Mouse (Mus musculus) G1E (cell line): ENCODE results near the gene Cmtm1. TPM values are rescaled to one million over a fixed set of nuclear protein-coding genes. Genes with fewer than 3 reads are reported as not detected.
"Not testable (repeated sequence)": the region's sequence is repeated elsewhere in the genome, so short reads cannot be mapped to it uniquely, and the experiment has no call there.

Source experiments
- ATAC-seq: 2 replicates; pipeline ENCODE4 v1.8.0; 2016; ENCODE audit warnings: mild to moderate bottlenecking; ENCODE audit not compliant: insufficient number of reproducible peaks, poor library complexity, low FRiP score, severe bottlenecking; ENCODE audit errors: extremely low read depth
- DNase-seq: peaks from one replicate; pipeline ENCODE4 v3.0.0; 2012; ENCODE audit warnings: low spot score
- H3K27me3 ChIP-seq: 2 replicates; pipeline ENCODE4 v1.6.1; 2012; ENCODE audit warnings: mild to moderate bottlenecking, low read length, inconsistent platforms; ENCODE audit not compliant: insufficient read depth
- H3K36me3 ChIP-seq: replicated peaks from 2 replicates; pipeline ENCODE3; 2012; ENCODE audit warnings: mild to moderate bottlenecking, inconsistent platforms
- H3K4me1 ChIP-seq: 2 replicates; pipeline ENCODE4 v1.6.1; 2012; ENCODE audit warnings: low read depth, low read length, inconsistent platforms, mixed read lengths; ENCODE audit not compliant: insufficient read depth
- H3K4me3 ChIP-seq: 2 replicates; pipeline ENCODE4 v1.5.1; 2012; ENCODE audit warnings: low read depth, mild to moderate bottlenecking, inconsistent platforms, low read length, moderate library complexity, mixed read lengths
- H3K9me3 ChIP-seq: replicated peaks from 2 replicates; pipeline ENCODE4 v1.6.1; 2012; ENCODE audit warnings: inconsistent platforms
- CTCF ChIP-seq: IDR thresholded peaks from 2 replicates; pipeline ENCODE4 v1.5.1; 2012; ENCODE audit warnings: low read depth, low read length, inconsistent platforms, mixed read lengths
- GATA1 ChIP-seq: IDR thresholded peaks from 2 replicates; pipeline ENCODE4 v1.6.1; 2012; ENCODE audit warnings: borderline replicate concordance, low read length, inconsistent platforms, mixed read lengths
- GATA2 ChIP-seq: IDR thresholded peaks from 2 replicates; pipeline ENCODE4 v1.6.1; 2012; ENCODE audit warnings: low read depth, low read length, inconsistent platforms, borderline replicate concordance
- POLR2AphosphoS5 ChIP-seq: IDR thresholded peaks from 2 replicates; pipeline ENCODE4 v1.6.1; 2012; ENCODE audit warnings: low read depth, low read length, inconsistent platforms; ENCODE audit not compliant: insufficient replicate concordance
- TAL1 ChIP-seq: conservative IDR thresholded peaks from 2 replicates; pipeline ENCODE4 v1.6.1; 2012; ENCODE audit warnings: low read depth, low read length, inconsistent platforms, mixed read lengths
- polyA plus RNA-seq: library from polyadenylated mRNA; stranded (reverse); fragments of >175 nt; gene quantifications from 2 replicates; pipeline ENCODE4 v1.2.3, GENCODE M21; 2012
- total RNA-seq, 2 experiments: library from RNA; stranded (forward) in 1 of 2; stranded (reverse) in 1 of 2; fragments of 200-1000 nt in 1 of 2; fragments of >200 nt in 1 of 2; fragmentation: Nextera tagmentation in 1 of 2; gene quantifications; 2 replicates each; pipeline ENCODE4 v1.2.3; 2014 to 2017

The Cmtm1 gene
- total and polyA plus RNA-seq, 3 experiments: 0.33 TPM; not detected in 2

DNA sequence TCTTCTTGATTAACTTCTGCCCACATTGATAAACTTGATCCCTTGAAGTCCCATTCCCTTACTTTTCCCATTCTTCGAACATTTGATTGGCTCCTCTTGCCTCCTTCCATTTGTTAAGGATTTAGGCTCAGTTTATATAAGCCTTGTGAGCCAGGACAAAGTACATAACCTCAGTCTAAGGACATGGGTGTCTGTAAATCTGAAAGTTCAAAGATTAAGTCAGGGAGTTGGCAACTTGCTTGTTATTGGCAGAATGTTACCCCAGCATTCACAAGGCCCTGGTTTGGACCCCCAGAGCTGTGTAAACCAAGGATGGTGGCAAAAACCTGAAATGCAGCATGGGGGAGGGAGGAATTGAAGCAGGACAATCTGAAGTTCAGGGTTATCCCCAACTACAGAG is 15.5 kb downstream of the Cmtm1 start:
- Histone ChIP-seq H3K4me3 (no peak overlapping the region), H3K4me1 (no peaks in the 10 kb centered on the region), H3K36me3 (no peaks in the 10 kb centered on the region), H3K27me3 (no peaks in the 10 kb centered on the region), H3K9me3 (no peaks in the 10 kb centered on the region)
- no peak for ATAC-seq
- TF ChIP-seq GATA2: no peak
- TF ChIP-seq POLR2AphosphoS5: no peak
- TF ChIP-seq TAL1: no peak
- TF ChIP-seq CTCF: no peak
- no peak for TF ChIP-seq GATA1
- no peak for DNase-seq

DNA sequence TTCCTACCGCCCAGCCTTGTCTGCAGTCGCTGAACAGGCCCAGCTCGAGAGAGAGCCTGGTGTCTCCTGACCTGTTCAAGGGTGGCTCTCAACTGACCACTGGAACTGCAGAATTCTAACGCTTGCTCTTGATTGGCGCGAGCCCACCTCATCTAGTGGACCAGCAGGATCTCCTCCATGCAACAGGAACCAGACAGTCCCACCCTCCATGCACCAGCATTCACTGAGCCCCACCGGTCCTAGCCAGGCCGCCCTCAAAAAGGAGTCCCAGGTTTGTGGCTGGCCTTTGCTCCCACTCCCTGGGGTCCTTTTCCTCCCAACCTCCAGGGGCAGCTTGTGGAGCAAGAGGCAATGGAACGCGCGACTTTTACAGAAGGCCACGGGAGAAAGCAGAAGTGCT is 16.9 kb downstream of the Cmtm1 start, which contains the start of gene Cmtm2a:
Gene Cmtm2a (minus strand): TSS at position 101 of the 400 bp plus-strand sequence.
- H3K9me3 ChIP-seq, DNase-seq, H3K36me3 ChIP-seq, H3K4me1 ChIP-seq, ATAC-seq, H3K4me3 ChIP-seq, H3K27me3 ChIP-seq: not testable (repeated sequence)

DNA sequence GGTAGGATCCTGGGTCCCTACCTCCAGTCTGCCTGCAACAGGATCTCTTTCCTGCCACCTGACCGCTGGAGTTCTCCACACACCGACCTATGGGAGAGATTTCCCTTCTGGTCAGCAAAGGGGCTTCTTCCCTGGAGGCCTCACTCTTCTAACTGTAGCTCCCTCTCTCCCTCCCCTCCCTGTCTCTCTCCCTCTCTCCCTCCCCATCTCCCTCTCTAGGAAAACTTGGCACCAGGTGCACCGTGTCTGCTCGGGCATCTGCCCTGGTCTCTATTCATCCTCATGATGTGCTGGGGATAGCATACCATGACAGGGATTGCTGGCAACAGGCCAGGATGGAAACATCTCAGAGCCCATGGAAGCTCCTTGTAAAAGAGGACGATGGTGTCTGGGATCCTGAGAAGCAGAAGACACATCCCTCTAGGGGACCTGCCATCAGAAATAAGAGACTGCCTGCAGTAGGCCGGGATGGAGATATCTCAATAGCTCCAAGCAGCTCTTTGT is 41.0 kb downstream of the Cmtm1 start:
- Histone ChIP-seq H3K36me3 (peaks cover 9% of the 10 kb centered on the region), H3K4me1 (0 out of 2 replicates have a peak, but pooled peaks cover 4% of the 10 kb centered on the region), H3K4me3 (no peak overlapping the region), H3K9me3 (peaks cover 4% of the 10 kb centered on the region), H3K27me3 (no peaks in the 10 kb centered on the region)
- TF ChIP-seq POLR2AphosphoS5 (no peak), GATA2 (no peak), GATA1 (no peak), TAL1 (no peak), CTCF (no peak)
- DNase-seq (no peak), ATAC-seq (no peak)

DNA sequence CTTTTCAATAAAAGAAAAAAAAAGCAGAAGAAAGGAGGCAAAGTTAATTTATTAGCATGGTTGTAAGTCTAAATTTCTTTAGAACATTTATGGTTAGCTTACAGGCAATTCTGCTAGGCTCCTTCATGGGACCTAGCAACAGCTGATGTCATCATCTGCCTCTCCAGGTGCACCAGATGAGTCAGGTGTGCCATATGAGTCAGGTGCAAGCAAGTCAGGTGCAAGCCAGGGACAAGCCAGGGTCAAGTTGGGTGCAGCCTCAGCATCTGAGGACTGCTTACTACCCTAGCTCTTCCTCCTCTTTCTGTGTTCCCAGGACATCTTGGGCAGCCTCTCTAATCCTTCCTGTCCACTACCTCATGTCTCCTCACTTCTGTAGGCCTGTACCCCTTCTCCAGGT is 41.6 kb downstream of the Cmtm1 start:
- TF ChIP-seq GATA2 (no peak), TAL1 (no peak), CTCF (no peak), POLR2AphosphoS5 (no peak), GATA1 (no peak)
- Histone ChIP-seq H3K4me1 (0 out of 2 replicates have a peak, but pooled peaks cover 4% of the 10 kb centered on the region), H3K9me3 (peaks cover 4% of the 10 kb centered on the region), H3K4me3 (no peak overlapping the region), H3K36me3 (peaks cover 15% of the 10 kb centered on the region), H3K27me3 (no peaks in the 10 kb centered on the region)
- DNase-seq (no peak), ATAC-seq (no peak)

DNA sequence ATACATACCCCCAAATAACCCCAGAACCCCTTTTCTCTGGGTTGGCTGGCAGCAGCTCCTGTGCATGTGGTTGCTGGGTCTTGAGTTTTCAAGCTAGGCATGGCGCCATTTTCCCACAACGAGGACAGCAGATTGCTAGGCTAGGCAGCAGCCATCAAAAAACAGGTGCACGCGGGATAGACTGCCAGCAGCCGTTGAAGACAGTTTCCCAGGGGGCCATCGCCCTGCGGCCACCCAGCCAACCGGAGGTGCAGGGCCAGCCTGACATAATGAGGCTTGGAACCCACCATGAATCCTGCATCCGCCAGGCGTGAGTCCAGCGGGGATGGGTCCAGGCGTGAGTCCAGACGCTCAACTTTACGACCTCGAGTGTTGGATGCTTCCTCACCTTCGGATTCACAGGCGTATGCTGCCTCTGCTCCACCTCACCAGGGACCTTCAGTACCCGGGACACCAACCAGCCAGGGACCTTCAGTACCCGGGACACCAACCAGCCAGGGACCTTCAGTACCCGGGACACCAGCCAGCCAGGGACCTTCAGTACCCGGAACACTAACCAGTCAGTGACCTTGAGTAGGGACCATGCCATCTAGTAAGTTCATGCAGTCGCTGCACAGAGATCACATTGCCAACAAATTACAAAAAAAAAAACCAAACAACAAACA is 45.5 kb downstream of the Cmtm1 start:
- H3K4me3 ChIP-seq, H3K4me1 ChIP-seq, H3K27me3 ChIP-seq, DNase-seq, ATAC-seq, H3K9me3 ChIP-seq: not testable (repeated sequence)
- H3K36me3 ChIP-seq: peaks cover 42% of the 10 kb centered on the region

DNA sequence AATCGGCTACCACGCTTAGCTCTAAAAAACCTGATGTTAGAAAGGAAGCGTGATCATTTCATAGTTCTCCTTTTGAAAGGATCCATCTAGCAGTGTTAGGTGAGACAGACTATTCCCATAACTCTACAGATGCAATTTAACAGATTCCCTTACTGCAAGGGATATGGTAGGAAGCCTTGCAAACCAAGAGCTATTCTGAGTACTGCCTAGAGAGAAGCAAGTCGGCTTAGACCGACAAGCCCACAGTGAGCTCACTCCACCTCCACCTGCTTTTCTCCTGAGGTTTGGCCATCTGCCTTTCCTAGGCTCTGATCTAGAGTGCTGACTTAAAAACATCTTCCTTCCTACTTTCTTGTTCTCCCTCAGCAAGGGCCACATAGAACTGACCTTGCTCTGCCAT is 48.1 kb downstream of the Cmtm1 start:
- not testable (repeated sequence) for H3K4me1 ChIP-seq, ATAC-seq, DNase-seq, H3K4me3 ChIP-seq, H3K27me3 ChIP-seq, H3K9me3 ChIP-seq
- peaks cover 63% of the 10 kb centered on the region for H3K36me3 ChIP-seq

DNA sequence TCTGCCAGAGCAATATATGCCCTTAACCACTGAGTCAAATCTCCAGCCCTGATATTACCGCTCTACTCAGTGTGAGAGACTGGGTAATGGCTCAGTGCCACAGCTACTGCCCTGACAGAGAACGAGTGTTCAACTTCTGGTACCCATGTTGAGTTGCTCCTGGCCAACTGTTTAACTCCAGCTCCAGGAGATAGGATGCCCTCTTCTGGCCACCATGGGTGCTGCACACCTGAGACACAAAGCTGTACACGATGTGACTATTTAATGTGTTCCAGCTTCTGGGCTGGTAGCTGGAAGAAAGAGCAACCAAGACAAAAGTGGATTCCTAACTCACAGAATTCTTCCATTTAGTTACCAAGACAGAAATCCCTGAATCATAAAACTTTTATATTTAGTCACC is 56.9 kb downstream of the Cmtm1 start:
- no peaks in the 10 kb centered on the region for H3K9me3 ChIP-seq
- no peak for DNase-seq
- H3K27me3 ChIP-seq: no peaks in the 10 kb centered on the region
- H3K36me3 ChIP-seq: peaks cover 31% of the 10 kb centered on the region
- no peak overlapping the region; the same call in 1 of the 2 replicates for H3K4me3 ChIP-seq
- ATAC-seq: no peak
- TF ChIP-seq CTCF: peak; percentile 72; the same call in 1 of the 2 replicates
- no peak for TF ChIP-seq GATA1
- H3K4me1 ChIP-seq: peaks cover 53% of the 10 kb centered on the region
